In genomic region chrX:151050337-151050736, GRCm38 (mm10) we compare ENCODE assay signal across 9 mouse cellular contexts. TPM values are rescaled to one million over a fixed set of nuclear protein-coding genes. Genes with fewer than 3 reads are reported as not detected.
DNase-seq lines count a peak whose midpoint lies in the region; ATAC-seq lines count a peak whose summit lies in the region.
"Had no signal": no experiment of that assay in that cellular context is flagged by ENCODE, and none has a peak within 500 bp of the region (broad histone marks: within the 10 kb centered on the region; RNA-seq: fewer than 3 reads in every experiment).

No protein-coding gene starts in this region.

- DNase-seq in hindbrain, embryonic 14.5 days (ENCODE audit: low spot score): no peak
- no peak for DNase-seq in hindbrain, embryonic 11.5 days (ENCODE audit: low spot score)
- peak; percentile 44 for DNase-seq in urinary bladder, postnatal 14 days (ENCODE audit: low spot score)
- DNase-seq in urinary bladder, adult 2 months (ENCODE audit: low spot score): no peak
- DNase-seq in layer of hippocampus, adult 9-11 months: peak; percentile 27
- DNase-seq in telencephalon, adult 2 months (ENCODE audit: low read depth, low spot score): peak; percentile 62
- DNase-seq in heart, postnatal 25 days (ENCODE audit: low spot score): no peak
- no peak for DNase-seq in ovary, postnatal 36 days (ENCODE audit: low spot score)
- DNase-seq: heart, postnatal 4 days had no signal

- ATAC-seq in hindbrain, embryonic 14.5 days (ENCODE audit: low FRiP score): no peak
- no peak for ATAC-seq in hindbrain, embryonic 11.5 days (ENCODE audit: low FRiP score)

- H3K27me3 ChIP-seq in hindbrain, embryonic 14.5 days (ENCODE audit: control insufficient read depth, insufficient read depth, low read length): no peaks in the 10 kb centered on the region
- H3K27me3 ChIP-seq in hindbrain, embryonic 11.5 days (ENCODE audit: control insufficient read depth, insufficient read depth, low read length): no peaks in the 10 kb centered on the region

- H3K4me3 ChIP-seq in hindbrain, embryonic 14.5 days (replicated peaks; ENCODE audit: low read length): no peak overlapping the region
- H3K4me3 ChIP-seq in hindbrain, embryonic 11.5 days (ENCODE audit: low read depth, low read length): no peak overlapping the region

- 61% methylated on average over 7 of the region's 7 CpGs for WGBS in hindbrain, embryonic 14.5 days
- WGBS in hindbrain, embryonic 11.5 days: 68% methylated on average over 7 of the region's 7 CpGs

- H3K4me2 ChIP-seq in hindbrain, embryonic 14.5 days (replicated peaks): 0 out of 2 replicates have a peak overlapping the region, but pooled peaks have one; percentile 58
- no peak overlapping the region for H3K4me2 ChIP-seq in hindbrain, embryonic 11.5 days (replicated peaks; ENCODE audit: low read depth, low read length)

- H3K4me1 ChIP-seq in hindbrain, embryonic 14.5 days (replicated peaks; ENCODE audit: control insufficient read depth, insufficient read depth, low read length): peaks cover 24% of the 10 kb centered on the region
- H3K4me1 ChIP-seq in hindbrain, embryonic 11.5 days (replicated peaks; ENCODE audit: control insufficient read depth, insufficient read depth, low read length): no peaks in the 10 kb centered on the region

- H3K27ac ChIP-seq in hindbrain, embryonic 14.5 days: no peak overlapping the region
- H3K27ac ChIP-seq in hindbrain, embryonic 11.5 days (ENCODE audit: low read depth, low read length): no peak overlapping the region

- intact Hi-C loops in heart, postnatal 25 days (cut with DNase I): no loop called here

- H3K9me3 ChIP-seq in hindbrain, embryonic 14.5 days (ENCODE audit: control insufficient read depth, low read length): no peaks in the 10 kb centered on the region
- no peaks in the 10 kb centered on the region for H3K9me3 ChIP-seq in hindbrain, embryonic 11.5 days (ENCODE audit: control insufficient read depth, low read length)

- no peaks in the 10 kb centered on the region for H3K36me3 ChIP-seq in hindbrain, embryonic 14.5 days (replicated peaks; ENCODE audit: control insufficient read depth, insufficient read depth)
- H3K36me3 ChIP-seq in hindbrain, embryonic 11.5 days (ENCODE audit: control insufficient read depth, insufficient read depth, low read length): no peaks in the 10 kb centered on the region

- no peak overlapping the region for H3K9ac ChIP-seq in hindbrain, embryonic 14.5 days
- H3K9ac ChIP-seq in hindbrain, embryonic 11.5 days (ENCODE audit: low read depth, low read length): no peak overlapping the region

RNA-seq across cellular contexts. Expression of gene Fgd1, which starts 4.4 kb away (rescaled TPM):
- 16.6 and 18.6 TPM in 2 replicates for polyA plus RNA-seq in hindbrain, embryonic 14.5 days (2014; fragmentation: Nextera tagmentation; extraction: Ambion mirVana)
- polyA plus RNA-seq in hindbrain, embryonic 11.5 days (2014; fragmentation: Nextera tagmentation; extraction: Ambion mirVana): 8.0 and 9.3 TPM in 2 replicates
- polyA plus RNA-seq in urinary bladder, adult 2 months (2012; rRNA removed): 8.5 and 11.5 TPM in 2 replicates
- 10 to 100 TPM in 1 of 2 experiments, 1 to 10 TPM in 1; 9.2 to 10.9 TPM for total RNA-seq in heart, postnatal 25 days (2021)

RNA-seq across cellular contexts. Expression of gene Gnl3l, which starts 33.2 kb away (rescaled TPM):
- 85.1 and 91.1 TPM in 2 replicates for polyA plus RNA-seq in hindbrain, embryonic 14.5 days (2014; fragmentation: Nextera tagmentation; extraction: Ambion mirVana)
- 48.7 and 50.3 TPM in 2 replicates for polyA plus RNA-seq in hindbrain, embryonic 11.5 days (2014; fragmentation: Nextera tagmentation; extraction: Ambion mirVana)
- polyA plus RNA-seq in urinary bladder, adult 2 months (2012; rRNA removed): 16.9 and 19.6 TPM in 2 replicates
- 10 to 100 TPM; 34.9 to 40.3 TPM for total RNA-seq in heart, postnatal 25 days (2021)

RNA-seq across cellular contexts. Expression of gene Tsr2, which starts 46.0 kb away (rescaled TPM):
- polyA plus RNA-seq in hindbrain, embryonic 14.5 days (2014; fragmentation: Nextera tagmentation; extraction: Ambion mirVana): 32.1 and 32.5 TPM in 2 replicates
- polyA plus RNA-seq in hindbrain, embryonic 11.5 days (2014; fragmentation: Nextera tagmentation; extraction: Ambion mirVana): 39.1 and 43.1 TPM in 2 replicates
- polyA plus RNA-seq in urinary bladder, adult 2 months (2012; rRNA removed): 24.1 and 25.0 TPM in 2 replicates
- total RNA-seq in heart, postnatal 25 days (2021): 10 to 100 TPM; 10.1 to 10.6 TPM

Comparison
In these comparisons a context has a peak if more than half of its experiments do, and no peak if none do; other contexts are left out.
1. DNase-seq: peak in urinary bladder, postnatal 14 days (single experiment), layer of hippocampus, adult 9-11 months (single experiment) and telencephalon, adult 2 months (single experiment); none in hindbrain, embryonic 14.5 days (single experiment), hindbrain, embryonic 11.5 days (single experiment), urinary bladder, adult 2 months (single experiment), heart, postnatal 25 days (single experiment) and ovary, postnatal 36 days (single experiment).